Mouse (Mus musculus) subcutaneous adipose tissue, adult 2 months (tissue): ENCODE measurements around the gene Gjb5. TPM values are rescaled to one million over a fixed set of nuclear protein-coding genes. Genes with fewer than 3 reads are reported as not detected.

Experiments used
- polyA plus RNA-seq: library from polyadenylated mRNA; depleted of rRNA; stranded (reverse); fragments of >200 nt; gene quantifications from 2 replicates; pipeline ENCODE4 v1.2.3, GENCODE M21; 2012; ENCODE audit warnings: low replicate concordance; rRNA removed

The Gjb5 gene
- polyA plus RNA-seq = 1.9 and 4.9 TPM in 2 replicates

DNA sequence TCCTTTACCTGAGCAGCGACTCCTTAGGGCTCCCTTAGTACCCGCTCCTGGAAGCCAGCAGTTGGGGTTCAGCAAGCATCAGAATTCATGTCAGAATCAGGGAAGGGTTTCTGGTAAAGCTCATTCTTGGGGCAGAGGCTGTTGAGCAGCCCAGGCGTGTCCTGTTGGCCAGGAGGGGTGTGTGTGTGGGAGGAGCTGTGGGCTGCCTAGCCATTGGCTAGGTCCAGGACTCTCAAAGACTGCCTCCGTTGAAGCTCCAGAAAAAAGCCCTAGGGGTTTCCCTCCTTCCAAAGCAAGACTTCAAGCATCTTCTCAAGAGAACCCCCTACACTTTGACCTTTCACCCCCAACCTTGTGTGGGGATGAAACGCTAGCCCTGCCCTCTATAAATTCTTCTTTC, at the start of gene Gjb5:
Gjb5 (minus strand) TSS at position 164 of the 400 bp plus-strand sequence.

DNA sequence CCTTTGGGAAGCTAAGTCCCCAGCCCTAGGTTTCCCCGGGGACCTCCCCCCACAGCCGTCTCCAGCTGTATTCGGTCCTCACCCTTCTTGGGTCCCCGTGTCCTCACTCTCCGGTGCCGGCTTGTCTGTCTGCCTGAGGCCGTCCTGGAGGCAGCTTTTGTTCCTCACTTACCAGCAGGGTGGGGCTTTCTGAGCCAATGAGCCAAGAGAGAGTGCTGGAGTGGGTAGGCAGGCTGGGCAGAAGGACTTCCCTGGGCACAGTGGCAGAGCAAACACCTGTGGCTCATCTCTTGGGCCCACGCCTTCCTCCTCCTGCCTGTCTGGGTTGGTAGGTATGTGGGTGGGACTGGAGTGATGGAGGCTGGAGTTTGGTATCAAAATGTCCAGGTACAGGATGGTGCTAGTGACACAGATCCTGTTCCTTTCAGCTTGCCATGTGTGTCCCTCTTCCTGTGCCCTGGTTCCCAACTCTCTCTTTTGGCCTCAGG, 4.0 kb downstream of the Gjb5 start, which contains the start of gene Gjb4:
Gjb4 (minus strand) TSS at position 131 of the 488 bp plus-strand sequence.

DNA sequence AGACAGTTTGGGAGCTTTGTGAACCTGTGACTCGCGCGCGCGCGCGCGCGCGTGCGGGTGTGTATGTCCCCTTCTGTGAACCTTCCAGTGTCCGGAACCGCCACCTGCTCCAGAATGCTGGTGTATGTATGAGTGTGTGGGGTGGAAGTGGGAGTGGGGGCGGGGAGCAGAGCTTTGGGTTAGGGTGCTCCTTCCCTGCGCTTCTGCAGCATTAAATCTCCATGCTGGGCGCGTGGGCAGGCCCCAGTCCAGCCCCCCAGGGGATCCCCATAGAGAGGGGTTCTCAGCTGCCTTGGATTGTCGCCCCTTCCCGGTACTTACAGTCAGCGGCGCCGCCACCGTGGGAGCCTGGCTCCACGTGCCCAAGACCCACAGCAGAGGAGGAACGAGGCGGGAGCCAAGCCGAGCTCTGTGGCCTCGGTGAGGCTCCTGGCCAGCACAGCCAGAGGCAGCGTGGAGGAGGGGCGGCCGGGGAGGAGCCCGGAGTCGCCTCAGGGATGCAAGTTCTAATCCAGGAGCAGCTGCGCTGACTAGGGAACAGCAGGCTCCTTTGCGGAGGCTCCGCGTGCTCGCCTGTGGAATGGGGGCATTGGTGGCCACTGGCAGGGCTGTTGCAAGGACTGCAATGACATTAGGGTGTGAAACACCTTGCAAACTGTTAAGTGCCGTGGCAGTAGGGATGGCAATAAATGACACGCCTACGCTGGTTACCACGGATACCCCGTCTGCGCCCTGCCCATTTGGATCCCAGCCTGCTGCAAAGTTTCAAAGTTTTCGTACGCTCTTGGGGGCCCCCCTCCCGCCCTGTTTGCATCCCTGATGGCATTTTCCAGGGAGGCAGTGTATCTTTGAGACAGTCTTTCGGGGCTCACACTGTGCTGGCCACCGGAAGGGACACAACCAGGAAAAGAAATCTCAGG, 27.5 kb downstream of the Gjb5 start, which contains the start of gene Gjb3:
Gjb3 (minus strand) TSS at position 664 of the 920 bp plus-strand sequence.

DNA sequence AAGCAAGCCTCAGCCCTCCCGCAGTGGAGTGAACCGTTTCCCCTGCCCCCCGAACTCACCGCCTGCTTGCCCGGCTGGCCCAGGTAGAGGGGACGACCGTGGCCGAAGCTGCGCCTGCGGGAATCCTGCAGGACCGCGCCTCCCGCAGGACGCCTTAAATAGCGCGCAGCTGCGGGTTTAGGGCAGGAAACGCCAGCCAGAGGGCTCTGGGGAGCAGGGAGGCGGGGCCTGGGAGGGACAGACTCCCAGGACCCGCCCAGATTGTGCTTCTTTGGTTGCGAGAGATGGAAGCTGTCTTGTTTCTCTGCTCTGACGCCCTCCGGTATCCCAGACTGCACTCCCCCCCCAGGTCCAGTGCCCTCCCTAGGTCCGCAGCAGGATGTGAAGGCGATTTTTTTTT, 44.1 kb downstream of the Gjb5 start, which contains the start of gene Gja4:
Gja4 (minus strand) TSS at position 179 of the 400 bp plus-strand sequence.

Other genes starting within 250 kb of the Gjb5 start
- 17.8 and 22.6 TPM in 2 replicates for gene Tmem35b, start 234.5 kb downstream of the Gjb5 start, polyA plus RNA-seq
- 0.11 and 0.35 TPM in 2 replicates for gene Dlgap3, start 189.0 kb downstream of the Gjb5 start, polyA plus RNA-seq
- 33.6 and 33.7 TPM in 2 replicates for gene Smim12, start 114.4 kb downstream of the Gjb5 start, polyA plus RNA-seq
- 51.2 and 54.4 TPM in 2 replicates for gene Gja4, start 44.1 kb downstream of the Gjb5 start, polyA plus RNA-seq
- gene Gjb3, start 27.3 kb downstream of the Gjb5 start, polyA plus RNA-seq = 0.40 and 6.2 TPM in 2 replicates
- 0.17 and 2.0 TPM in 2 replicates for gene Gjb4, start 4.1 kb downstream of the Gjb5 start, polyA plus RNA-seq